Mouse (Mus musculus) intestine, postnatal 0 days (tissue): ENCODE data around the gene Rab8b. TPM values are rescaled to one million over a fixed set of nuclear protein-coding genes. Genes with fewer than 3 reads are reported as not detected.
"Not testable (repeated sequence)": the region's sequence is repeated elsewhere in the genome, so short reads cannot be mapped to it uniquely, and the experiment has no call there.

Source experiments
- ATAC-seq: fragments of 200-750 bp; cut with Nextera tagmentation; 2 replicates; pipeline ENCODE4 v1.8.0; 2017; ENCODE audit warnings: mild to moderate bottlenecking, moderate TSS enrichment, moderate library complexity
- H3K27ac ChIP-seq: fragments of 300-500 bp; sonication (generic); 2 replicates; pipeline ENCODE4 v1.5.1; 2014; ENCODE audit warnings: mild to moderate bottlenecking, low read depth, low read length, moderate library complexity
- H3K27me3 ChIP-seq: fragments of 300-500 bp; sonication (generic); replicated peaks from 2 replicates; pipeline ENCODE4 v1.6.1; 2014; ENCODE audit warnings: low read length, mixed read lengths; ENCODE audit not compliant: control insufficient read depth, insufficient read depth
- H3K36me3 ChIP-seq: fragments of 300-500 bp; sonication (generic); 2 replicates; pipeline ENCODE4 v1.6.1; 2014; ENCODE audit warnings: mild to moderate bottlenecking, moderate library complexity; ENCODE audit not compliant: control insufficient read depth, insufficient read depth
- H3K4me1 ChIP-seq: fragments of 300-500 bp; sonication (generic); replicated peaks from 2 replicates; pipeline ENCODE4 v1.6.1; 2014; ENCODE audit warnings: antibody characterized with exemption, low read length, mixed read lengths; ENCODE audit not compliant: control insufficient read depth, insufficient read depth
- H3K4me2 ChIP-seq: fragments of 300-500 bp; sonication (generic); replicated peaks from 2 replicates; pipeline ENCODE4 v1.6.1; 2014; ENCODE audit warnings: low read depth, mild to moderate bottlenecking, moderate library complexity
- H3K4me3 ChIP-seq: fragments of 300-500 bp; sonication (generic); 2 replicates; pipeline ENCODE4 v1.5.1; 2014; ENCODE audit warnings: low read depth, low read length
- H3K9ac ChIP-seq: fragments of 300-500 bp; sonication (generic); 2 replicates; pipeline ENCODE4 v1.6.1; 2014; ENCODE audit warnings: mild to moderate bottlenecking, low read depth, low read length
- H3K9me3 ChIP-seq: fragments of 300-500 bp; sonication (generic); 2 replicates; pipeline ENCODE4 v1.6.1; 2016; ENCODE audit warnings: mixed run types; ENCODE audit not compliant: control insufficient read depth
- CTCF ChIP-seq: sonication (generic); IDR thresholded peaks from 2 replicates; pipeline ENCODE4 v1.5.1; 2016; ENCODE audit warnings: low read depth, mild to moderate bottlenecking, control low read depth, antibody characterized with exemption, moderate library complexity
- WGBS: fragments of 180-500 bp; shearing (Covaris S2); extraction: QIAGEN DNeasy Blood & Tissue Kit; methylation state at CpG from one replicate; pipeline ENCODE4 v1.1.7; 2014; 5-methylcytosine and 5-hydroxymethylcytosine counted together
- polyA plus RNA-seq: library from polyadenylated mRNA; unstranded; fragments of >200 nt; fragmentation: Nextera tagmentation; extraction: Ambion mirVana; gene quantifications from 2 replicates; pipeline ENCODE4 v1.2.1, GENCODE M21; 2015

Gene Rab8b
- polyA plus RNA-seq, 1 experiment from 2014 or later: 16.2 TPM

GRCm38 (mm10) chr9:66876577-66876976 is 42.9 kb downstream of the Rab8b start:
- TF ChIP-seq CTCF: no peak
- no peaks in the 10 kb centered on the region for H3K4me1 ChIP-seq
- whole genome bisulfite sequencing: 62% methylated on average over 5 of the region's 5 CpGs
- no peak overlapping the region for H3K4me2 ChIP-seq
- H3K9ac ChIP-seq: no peak overlapping the region
- H3K36me3 ChIP-seq: no peaks in the 10 kb centered on the region
- H3K27me3 ChIP-seq: no peaks in the 10 kb centered on the region
- no peak overlapping the region for H3K27ac ChIP-seq
- H3K4me3 ChIP-seq: no peak overlapping the region
- no peak for ATAC-seq
- H3K9me3 ChIP-seq: 0 out of 2 replicates have a peak, but pooled peaks cover 4% of the 10 kb centered on the region

- Histone ChIP-seq H3K36me3 (no peaks in the 10 kb centered on the region), H3K9ac (no peak overlapping the region), H3K4me2 (no peak overlapping the region), H3K4me3 (no peak overlapping the region), H3K9me3 (0 out of 2 replicates have a peak, but pooled peaks cover 4% of the 10 kb centered on the region), H3K4me1 (no peaks in the 10 kb centered on the region), H3K27me3 (no peaks in the 10 kb centered on the region), H3K27ac (no peak overlapping the region)
- ATAC-seq: no peak
- 97% methylated on average over 5 of the region's 5 CpGs for WGBS
- no peak for TF ChIP-seq CTCF
These were observed 45.2 kb downstream of the Rab8b start for GRCm38 (mm10) chr9:66874297-66874696.

GRCm38 (mm10) chr9:66873531-66873930 is 46.0 kb downstream of the Rab8b start:
- no peak overlapping the region for H3K4me3 ChIP-seq
- H3K9ac ChIP-seq: no peak overlapping the region
- ATAC-seq: no peak
- no peak overlapping the region for H3K4me2 ChIP-seq
- no peak overlapping the region for H3K27ac ChIP-seq
- H3K36me3 ChIP-seq: no peaks in the 10 kb centered on the region
- TF ChIP-seq CTCF: no peak
- H3K4me1 ChIP-seq: no peaks in the 10 kb centered on the region
- 0 out of 2 replicates have a peak, but pooled peaks cover 4% of the 10 kb centered on the region for H3K9me3 ChIP-seq
- H3K27me3 ChIP-seq: no peaks in the 10 kb centered on the region

- ATAC-seq, H3K27me3 ChIP-seq, H3K4me1 ChIP-seq, H3K27ac ChIP-seq, H3K4me3 ChIP-seq, H3K36me3 ChIP-seq, H3K9ac ChIP-seq, H3K4me2 ChIP-seq, H3K9me3 ChIP-seq: not testable (repeated sequence)
- 63% methylated on average over 2 of the region's 2 CpGs for WGBS
These were observed 46.5 kb downstream of the Rab8b start for GRCm38 (mm10) chr9:66873009-66873408.

GRCm38 (mm10) chr9:66872015-66872727 is 47.3 kb downstream of the Rab8b start:
- ATAC-seq: no peak
- Histone ChIP-seq H3K4me2 (no peak overlapping the region), H3K9ac (no peak overlapping the region), H3K27me3 (no peaks in the 10 kb centered on the region), H3K4me1 (no peaks in the 10 kb centered on the region), H3K36me3 (no peaks in the 10 kb centered on the region), H3K27ac (no peak overlapping the region), H3K9me3 (0 out of 2 replicates have a peak, but pooled peaks cover 4% of the 10 kb centered on the region), H3K4me3 (no peak overlapping the region)
- no peak for TF ChIP-seq CTCF
- WGBS: 68% methylated on average over 10 of the region's 10 CpGs

- H3K4me3 ChIP-seq: no peak overlapping the region
- WGBS: 53% methylated on average over 3 of the region's 3 CpGs
- H3K4me1 ChIP-seq: no peaks in the 10 kb centered on the region
- H3K27ac ChIP-seq: no peak overlapping the region
- H3K9me3 ChIP-seq: no peaks in the 10 kb centered on the region
- H3K9ac ChIP-seq: no peak overlapping the region
- peaks cover 13% of the 10 kb centered on the region for H3K36me3 ChIP-seq
- ATAC-seq: no peak
- TF ChIP-seq CTCF: no peak
- H3K4me2 ChIP-seq: no peak overlapping the region
- no peaks in the 10 kb centered on the region for H3K27me3 ChIP-seq
These were observed 54.8 kb downstream of the Rab8b start for GRCm38 (mm10) chr9:66864708-66865107.

- Histone ChIP-seq H3K4me3 (no peak overlapping the region), H3K27me3 (no peaks in the 10 kb centered on the region), H3K4me2 (no peak overlapping the region), H3K9ac (no peak overlapping the region), H3K9me3 (no peaks in the 10 kb centered on the region), H3K27ac (no peak overlapping the region), H3K4me1 (no peaks in the 10 kb centered on the region), H3K36me3 (peaks cover 16% of the 10 kb centered on the region)
- ATAC-seq: no peak
- 78% methylated on average over 3 of the region's 3 CpGs for WGBS
- TF ChIP-seq CTCF: no peak
These were observed 56.0 kb downstream of the Rab8b start for GRCm38 (mm10) chr9:66863456-66863855.
